Mouse (Mus musculus): ENCODE measurements at regions not wholly inside any gene's neighbourhood (a gene's known extent, or its start where the extent isn't known, plus 50 kb on each side); places are given as distances from the start of the nearest gene placed in this dataset.

GRCm38 (mm10) chr1:157705364-157705763 lies 198.8 kb downstream of the Sec16b start:
- TF ChIP-seq CTCF (IDR thresholded peaks at IDR 0.05) (no peak), EP300 (IDR thresholded peaks at IDR 0.05) (no peak)
